In the genomic region with DNA sequence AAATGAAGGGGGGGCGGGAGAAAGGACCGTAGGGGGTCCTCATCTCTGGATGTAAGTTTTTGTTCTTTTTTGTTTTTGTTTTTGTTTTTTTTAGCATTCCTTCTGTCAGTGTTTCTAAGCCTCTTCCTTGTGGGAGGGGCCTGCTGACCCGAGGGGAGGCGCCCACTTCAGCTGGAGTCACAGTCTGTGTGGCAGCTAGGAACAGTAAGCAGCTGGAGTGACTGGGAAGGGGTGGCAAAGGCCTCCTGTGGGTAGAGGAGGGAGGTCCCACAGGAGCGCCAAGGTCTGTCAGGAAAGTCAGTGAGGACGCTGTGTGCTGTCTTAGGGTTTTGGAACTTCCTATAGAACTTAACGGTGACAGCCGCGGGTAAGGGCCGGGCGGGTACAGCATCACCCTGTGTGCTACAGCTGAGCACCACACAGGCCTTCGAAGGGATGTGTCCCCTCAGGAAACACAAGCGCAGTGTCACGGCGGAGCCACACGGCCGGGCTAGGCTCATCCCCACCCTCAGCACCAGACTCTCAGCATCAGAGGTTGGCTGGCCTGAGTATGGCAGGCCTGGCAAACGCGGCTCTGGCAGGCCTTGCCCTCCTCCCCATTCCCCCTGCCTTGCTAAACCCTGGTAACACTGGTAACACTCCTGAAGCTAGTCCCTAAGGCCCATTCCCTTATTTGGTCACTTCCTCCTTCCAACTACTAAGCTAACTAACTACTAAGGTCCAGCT, we compare ENCODE assay signal across 11 mouse cellular contexts. TPM values are rescaled to one million over a fixed set of nuclear protein-coding genes. Genes with fewer than 3 reads are reported as not detected.
DNase-seq lines count a peak whose midpoint lies in the region; ATAC-seq and TF ChIP-seq lines count a peak whose summit lies in the region.
"Had no signal": no experiment of that assay in that cellular context is flagged by ENCODE, and none has a peak within 500 bp of the region (broad histone marks: within the 10 kb centered on the region; RNA-seq: fewer than 3 reads in every experiment).

No protein-coding gene starts in this region.

- peak overlapping the region; percentile 40; the same call in 1 of the 2 replicates for H3K27ac ChIP-seq in kidney, embryonic 16.5 days (ENCODE audit: low read length)
- H3K27ac ChIP-seq in ES-E14 (ENCODE audit: insufficient read depth, low read depth, low read length, poor library complexity, severe bottlenecking), result no peak overlapping the region
- no peak overlapping the region for H3K27ac ChIP-seq in embryonic facial prominence, embryonic 11.5 days (replicated peaks; ENCODE audit: low read depth, low read length)
- H3K27ac ChIP-seq: liver, embryonic 15.5 days had no signal

- H3K27me3 ChIP-seq in kidney, embryonic 16.5 days (ENCODE audit: insufficient read depth, low read length), result no peaks in the 10 kb centered on the region
- no peaks in the 10 kb centered on the region for H3K27me3 ChIP-seq in embryonic facial prominence, embryonic 11.5 days (ENCODE audit: control insufficient read depth, insufficient read depth, low read length)
- H3K27me3 ChIP-seq: liver, embryonic 15.5 days had no signal

- no peak for DNase-seq in kidney, postnatal 14 days
- no peak for DNase-seq in ES-E14 (ENCODE audit: low read depth, low spot score)
- DNase-seq in embryonic facial prominence, embryonic 11.5 days (ENCODE audit: low spot score), result no peak
- DNase-seq in lung, postnatal 10 days, result peak; percentile 67
- no peak for DNase-seq in frontal cortex, postnatal 25 days (ENCODE audit: low spot score in 2 of 2)
- no peak for DNase-seq in ovary, adult 18-20 months (ENCODE audit: low spot score)
- DNase-seq: right cerebral cortex, adult 18-20 months; thymus, postnatal 36 days had no signal

- no peak overlapping the region for H3K9ac ChIP-seq in kidney, embryonic 16.5 days (replicated peaks; ENCODE audit: low read length)
- 0 out of 2 replicates have a peak overlapping the region, but pooled peaks have one; percentile 24 for H3K9ac ChIP-seq in ES-E14 (ENCODE audit: insufficient read depth, low read depth, low read length, poor library complexity, severe bottlenecking)
- H3K9ac ChIP-seq in embryonic facial prominence, embryonic 11.5 days (replicated peaks; ENCODE audit: low read length), result no peak overlapping the region
- H3K9ac ChIP-seq: liver, embryonic 15.5 days had no signal

- WGBS in kidney, embryonic 16.5 days, result 71% methylated on average over 19 of the region's 19 CpGs
- WGBS in embryonic facial prominence, embryonic 11.5 days, result 71% methylated on average over 19 of the region's 19 CpGs

- peak; percentile 35; the same call in 1 of the 2 replicates for ATAC-seq in kidney, embryonic 16.5 days (ENCODE audit: low FRiP score, low TSS enrichment)
- ATAC-seq in embryonic facial prominence, embryonic 11.5 days (replicated peaks; ENCODE audit: insufficient number of reproducible peaks, low FRiP score, low TSS enrichment, low read depth), result 0 out of 2 replicates have a peak, but pooled peaks have one; percentile 29

- H3K9me3 ChIP-seq in kidney, embryonic 16.5 days (ENCODE audit: low read length), result no peaks in the 10 kb centered on the region
- no peaks in the 10 kb centered on the region for H3K9me3 ChIP-seq in ES-E14 (ENCODE audit: control insufficient read depth, insufficient read depth, low read depth, low read length)
- no peaks in the 10 kb centered on the region for H3K9me3 ChIP-seq in embryonic facial prominence, embryonic 11.5 days (replicated peaks; ENCODE audit: control insufficient read depth, low read length)
- H3K9me3 ChIP-seq: liver, embryonic 15.5 days had no signal

- peaks cover 30% of the 10 kb centered on the region for H3K4me1 ChIP-seq in kidney, embryonic 16.5 days (ENCODE audit: insufficient read depth, low read length)
- H3K4me1 ChIP-seq in ES-E14 (ENCODE audit: control insufficient read depth in 2 of 2, insufficient read depth in 2 of 2, low read length in 2 of 2, poor library complexity in 1 of 2), result no peaks in the 10 kb centered on the region; a peak in 1 of 4 replicates
- H3K4me1 ChIP-seq in embryonic facial prominence, embryonic 11.5 days (ENCODE audit: control insufficient read depth, insufficient read depth, low read length), result no peaks in the 10 kb centered on the region

- in situ Hi-C loops in ES-E14 (cut with MboI; ENCODE audit: low sequenced_read_pairs in 2 of 2, unreplicated experiment in 2 of 2), result no loop called here

- H3K4me2 ChIP-seq in kidney, embryonic 16.5 days (replicated peaks; ENCODE audit: low read depth, low read length), result no peak overlapping the region
- no peak overlapping the region for H3K4me2 ChIP-seq in embryonic facial prominence, embryonic 11.5 days (ENCODE audit: low read depth, low read length)
- H3K4me2 ChIP-seq: liver, embryonic 15.5 days had no signal

- H3K36me3 ChIP-seq in kidney, embryonic 16.5 days (ENCODE audit: insufficient read depth, low read length), result no peaks in the 10 kb centered on the region
- H3K36me3 ChIP-seq in ES-E14 (ENCODE audit: control insufficient read depth, insufficient read depth, low read length, poor library complexity, severe bottlenecking), result no peaks in the 10 kb centered on the region
- H3K36me3 ChIP-seq in embryonic facial prominence, embryonic 11.5 days (replicated peaks; ENCODE audit: control insufficient read depth, insufficient read depth, low read depth, low read length), result no peaks in the 10 kb centered on the region
- H3K36me3 ChIP-seq: liver, embryonic 15.5 days had no signal

- no peak overlapping the region for H3K4me3 ChIP-seq in kidney, embryonic 16.5 days (ENCODE audit: low read length)
- H3K4me3 ChIP-seq in ES-E14 (ENCODE audit: insufficient read depth in 1 of 2, low read depth in 1 of 2, low read length in 2 of 2, poor library complexity in 1 of 2, severe bottlenecking in 1 of 2), result peak overlapping the region; percentile 31 to 36; a peak in 2 of 4 replicates
- H3K4me3 ChIP-seq in embryonic facial prominence, embryonic 11.5 days (ENCODE audit: low read depth, low read length), result no peak overlapping the region
- H3K4me3 ChIP-seq: liver, embryonic 15.5 days had no signal

TF ChIP-seq in ES-E14, 5 proteins besides CTCF, POLR2A, EP300 and RAD21:
- no peak for TF ChIP-seq HCFC1 (IDR thresholded peaks at IDR 0.05; ENCODE audit: borderline replicate concordance, insufficient read depth, low read length)
- no peak for TF ChIP-seq MAFK (IDR thresholded peaks at IDR 0.05; ENCODE audit: insufficient read depth, low read depth, low read length)
- no peak for TF ChIP-seq ZC3H11A (IDR thresholded peaks at IDR 0.05; ENCODE audit: borderline replicate concordance, low read depth, low read length)
- TF ChIP-seq CHD2 (IDR thresholded peaks at IDR 0.05; ENCODE audit: low read depth, low read length), result no peak
- no peak for TF ChIP-seq ZNF384 (IDR thresholded peaks at IDR 0.05; ENCODE audit: low read depth, low read length)

RNA-seq across cellular contexts. Expression of a gene that starts 52.9 kb away (rescaled TPM):
- 2.8 and 3.7 TPM in 2 replicates for polyA plus RNA-seq in kidney, embryonic 16.5 days (2015; fragmentation: Nextera tagmentation; extraction: Ambion mirVana)
- not detected in 2 replicates for total RNA-seq in ES-E14 (2012; rRNA removed)
- 0.34 and 0.35 TPM in 2 replicates for polyA plus RNA-seq in embryonic facial prominence, embryonic 11.5 days (2014; fragmentation: Nextera tagmentation; extraction: Ambion mirVana)
- total RNA-seq: layer of hippocampus, adult 18-20 months had no signal
- polyA plus RNA-seq: liver, embryonic 15.5 days had no signal

RNA-seq across cellular contexts. Expression of a gene that starts 58.5 kb away (rescaled TPM):
- 33.4 and 33.9 TPM in 2 replicates for polyA plus RNA-seq in kidney, embryonic 16.5 days (2015; fragmentation: Nextera tagmentation; extraction: Ambion mirVana)
- 11.8 and 15.8 TPM in 2 replicates for total RNA-seq in ES-E14 (2012; rRNA removed)
- polyA plus RNA-seq in embryonic facial prominence, embryonic 11.5 days (2014; fragmentation: Nextera tagmentation; extraction: Ambion mirVana), result 36.6 and 42.0 TPM in 2 replicates

Comparison
In these comparisons a context has a peak if more than half of its experiments do, and no peak if none do; other contexts are left out.
1. H3K4me3 ChIP-seq: peak in ES-E14 (2 of 2); none in kidney, embryonic 16.5 days (single experiment) and embryonic facial prominence, embryonic 11.5 days (single experiment).